Mouse (Mus musculus): ENCODE results near the gene Zfp207.

- no peak for TF ChIP-seq CTCF (IDR thresholded peaks at IDR 0.05; ENCODE audit: borderline replicate concordance, extremely low read depth, insufficient read depth, insufficient read length)
- TF ChIP-seq POLR2A (IDR thresholded peaks at IDR 0.05; ENCODE audit: borderline replicate concordance, extremely low read depth, insufficient read depth, insufficient read length, poor library complexity, severe bottlenecking), result no peak
These were observed 46.6 kb downstream of the Zfp207 start for GRCm38 (mm10) chr11:80429500-80430166.
